Mouse (Mus musculus): ENCODE data around the gene Gm525.
A peak's percentile ranks its signal among the peaks of the same experiment; 100 is the strongest.
"Not testable (repeated sequence)": the region's sequence is repeated elsewhere in the genome, so short reads cannot be mapped to it uniquely, and the experiment has no call there.

The Gm525 gene

GRCm38 (mm10) chr11:89073541-89073940, at the start of gene Gm525:
TSS of gene Gm525 (plus strand) at chr11:89073841.
- DNase-seq (ENCODE audit: extremely low read depth, insufficient read length, low spot score) = no peak

GRCm38 (mm10) chr11:89024181-89024881, 49.3 kb upstream of the Gm525 start:
- peak; percentile 78 for DNase-seq (ENCODE audit: extremely low read depth, insufficient read length, low spot score)

- no peak for DNase-seq (ENCODE audit: extremely low read depth, insufficient read length, low spot score)
Observed at GRCm38 (mm10) chr11:89025603-89026002, 48.0 kb upstream of the Gm525 start.

- DNase-seq (ENCODE audit: extremely low read depth, insufficient read length, low spot score) = no peak
Observed at GRCm38 (mm10) chr11:89026117-89026516, 47.5 kb upstream of the Gm525 start.

- no peak for DNase-seq (ENCODE audit: extremely low read depth, insufficient read length, low spot score)
Observed at GRCm38 (mm10) chr11:89027955-89028361, 45.7 kb upstream of the Gm525 start.

GRCm38 (mm10) chr11:89028871-89029405, 44.7 kb upstream of the Gm525 start:
- DNase-seq (ENCODE audit: extremely low read depth, insufficient read length, low spot score) = no peak

GRCm38 (mm10) chr11:89030552-89030951, 43.1 kb upstream of the Gm525 start:
- DNase-seq (ENCODE audit: extremely low read depth, insufficient read length, low spot score) = no peak

GRCm38 (mm10) chr11:89031189-89031588, 42.5 kb upstream of the Gm525 start:
- DNase-seq (ENCODE audit: extremely low read depth, insufficient read length, low spot score) = peak; percentile 29

- no peak for DNase-seq (ENCODE audit: extremely low read depth, insufficient read length, low spot score)
Observed at GRCm38 (mm10) chr11:89034592-89034991, 39.0 kb upstream of the Gm525 start.

- no peak for DNase-seq (ENCODE audit: extremely low read depth, insufficient read length, low spot score)
Observed at GRCm38 (mm10) chr11:89035552-89035951, 38.1 kb upstream of the Gm525 start.

- no peak for DNase-seq (ENCODE audit: extremely low read depth, insufficient read length, low spot score)
Observed at GRCm38 (mm10) chr11:89038496-89038895, 35.1 kb upstream of the Gm525 start.

GRCm38 (mm10) chr11:89039325-89039724, 34.3 kb upstream of the Gm525 start:
- no peak for DNase-seq (ENCODE audit: extremely low read depth, insufficient read length, low spot score)

GRCm38 (mm10) chr11:89041073-89041472, 32.6 kb upstream of the Gm525 start:
- not testable (repeated sequence) for DNase-seq (ENCODE audit: extremely low read depth, insufficient read length, low spot score)

- DNase-seq (ENCODE audit: extremely low read depth, insufficient read length, low spot score) = no peak
Observed at GRCm38 (mm10) chr11:89043046-89043445, 30.6 kb upstream of the Gm525 start.

- DNase-seq (ENCODE audit: extremely low read depth, insufficient read length, low spot score) = not testable (repeated sequence)
Observed at GRCm38 (mm10) chr11:89045501-89045900, 28.1 kb upstream of the Gm525 start.

GRCm38 (mm10) chr11:89046021-89046420, 27.6 kb upstream of the Gm525 start:
- no peak for DNase-seq (ENCODE audit: extremely low read depth, insufficient read length, low spot score)

- no peak for DNase-seq (ENCODE audit: extremely low read depth, insufficient read length, low spot score)
Observed at GRCm38 (mm10) chr11:89051767-89052166, 21.9 kb upstream of the Gm525 start.

GRCm38 (mm10) chr11:89055931-89056690, 17.5 kb upstream of the Gm525 start:
- DNase-seq (ENCODE audit: extremely low read depth, insufficient read length, low spot score) = no peak

- DNase-seq (ENCODE audit: extremely low read depth, insufficient read length, low spot score) = no peak
Observed at GRCm38 (mm10) chr11:89058515-89059270, 14.9 kb upstream of the Gm525 start.

- peak; percentile 75 for DNase-seq (ENCODE audit: extremely low read depth, insufficient read length, low spot score)
Observed at GRCm38 (mm10) chr11:89059919-89060422, 13.7 kb upstream of the Gm525 start.

Measured in 3134 (cell line).